Mouse (Mus musculus) v-Abl transformed pro-B cells (cell line): ENCODE results near the gene Dock4.

Experiments used
- in situ Hi-C, 2 experiments: fragments of 400-800 bp; cut with MboI; formaldehyde crosslinking; loops; one replicate each; pipeline ENCODE4 v1.15.1; 2025; ENCODE audit not compliant: unreplicated experiment in 2 of 2

The Dock4 gene

GRCm38 (mm10) chr12:40894695-40895094 lies 448.9 kb downstream of the Dock4 start:
- in situ Hi-C loops: no loop called here
